Mouse (Mus musculus) liver, embryonic 14.5 days (tissue): ENCODE results near the gene Dnaja4.

Experiments used
- CTCF ChIP-seq: IDR thresholded peaks from 2 replicates; pipeline ENCODE4 v1.5.1; 2016; ENCODE audit warnings: antibody characterized with exemption, low read depth, control low read depth
- EP300 ChIP-seq: IDR thresholded peaks from 2 replicates; pipeline ENCODE4 v1.6.1; 2016; ENCODE audit warnings: antibody characterized with exemption, low read depth

DNA sequence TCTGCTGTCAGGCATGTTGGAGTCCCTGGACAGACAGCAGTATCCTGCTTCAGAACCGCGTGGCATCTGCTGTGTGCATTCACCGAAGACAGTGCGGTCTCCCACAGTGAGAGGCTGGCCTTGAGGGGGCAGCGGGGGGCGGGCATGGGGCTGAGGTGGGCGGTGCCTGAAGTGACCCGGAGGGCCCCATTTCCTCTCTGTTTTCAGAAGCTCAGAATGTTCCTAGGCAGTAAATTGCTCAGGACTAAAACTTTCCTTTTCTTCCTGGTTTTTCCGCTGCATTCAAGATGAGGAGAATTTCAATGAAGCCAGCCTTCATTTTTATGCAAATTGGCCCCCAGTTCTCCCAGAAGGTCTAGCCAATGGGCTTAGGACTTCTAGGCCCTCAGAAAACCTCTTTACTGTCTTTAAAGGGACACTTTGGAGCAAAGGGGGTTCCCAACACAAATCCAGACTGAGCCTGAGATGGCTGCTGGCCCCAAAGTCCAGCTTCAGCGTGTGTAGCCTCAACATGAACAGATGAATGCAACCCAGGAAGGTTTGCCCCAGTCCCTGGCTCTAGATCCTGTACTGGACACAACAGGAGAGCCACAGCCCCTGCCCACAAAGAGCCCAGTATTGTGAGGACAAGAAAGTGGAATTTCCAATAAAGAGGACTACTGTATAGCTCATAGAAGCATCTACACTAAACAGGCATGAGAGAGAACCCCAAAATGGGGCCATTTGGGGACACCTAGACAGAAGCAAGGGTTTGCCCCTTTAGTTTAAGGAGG lies 36.9 kb upstream of the Dnaja4 start, which contains the start of gene Acsbg1:
- TF ChIP-seq CTCF, result no peak
- no peak for TF ChIP-seq EP300
